Mouse (Mus musculus) heart, embryonic 14.5 days (tissue): ENCODE data around the gene Gzmk. TPM values are rescaled to one million over a fixed set of nuclear protein-coding genes. Genes with fewer than 3 reads are reported as not detected.
"Not testable (repeated sequence)": the region's sequence is repeated elsewhere in the genome, so short reads cannot be mapped to it uniquely, and the experiment has no call there.

Source experiments
- ATAC-seq: fragments of 200-750 bp; cut with Nextera tagmentation; 2 replicates; pipeline ENCODE4 v1.8.0; 2017; ENCODE audit warnings: low read depth, moderate TSS enrichment; ENCODE audit not compliant: insufficient number of reproducible peaks, insufficient read depth, low FRiP score
- H3K27ac ChIP-seq, 2 experiments: fragments of 200-500 bp in 1 of 2; fragments of 300-500 bp in 1 of 2; sonication (generic) in 1 of 2; replicated peaks in 1 of 2; 2 replicates each; pipeline ENCODE4 v1.5.1; 2012 to 2014; ENCODE audit warnings: low read depth in 2 of 2, low read length in 2 of 2, control low read depth in 1 of 2, mild to moderate bottlenecking in 1 of 2, mixed read lengths in 1 of 2; ENCODE audit not compliant: control insufficient read depth in 1 of 2, insufficient read depth in 1 of 2
- H3K27me3 ChIP-seq: fragments of 300-500 bp; sonication (generic); 2 replicates; pipeline ENCODE4 v1.6.1; 2014; ENCODE audit warnings: mild to moderate bottlenecking, low read length, control low read depth; ENCODE audit not compliant: control insufficient read depth, insufficient read depth
- H3K36me3 ChIP-seq: fragments of 300-500 bp; sonication (generic); 2 replicates; pipeline ENCODE4 v1.6.1; 2014; ENCODE audit warnings: mild to moderate bottlenecking, control low read depth, low read length, mixed read lengths; ENCODE audit not compliant: control insufficient read depth, insufficient read depth
- H3K4me1 ChIP-seq, 2 experiments: fragments of 200-500 bp in 1 of 2; fragments of 300-500 bp in 1 of 2; sonication (generic) in 1 of 2; 2 replicates each; pipeline ENCODE4 v1.6.1; 2012 to 2014; ENCODE audit warnings: low read length in 2 of 2, control low read depth in 1 of 2, mixed read lengths in 1 of 2; ENCODE audit not compliant: control insufficient read depth in 2 of 2, insufficient read depth in 2 of 2
- H3K4me2 ChIP-seq: fragments of 300-500 bp; sonication (generic); 2 replicates; pipeline ENCODE4 v1.6.1; 2014; ENCODE audit warnings: mild to moderate bottlenecking, low read length
- H3K4me3 ChIP-seq, 2 experiments: fragments of 200-500 bp in 1 of 2; fragments of 300-500 bp in 1 of 2; sonication (generic) in 1 of 2; 2 replicates each; pipeline ENCODE4 v1.5.1; 2012 to 2014; ENCODE audit warnings: low read length in 2 of 2, mild to moderate bottlenecking in 2 of 2, control low read depth in 1 of 2, low read depth in 1 of 2, moderate library complexity in 1 of 2; ENCODE audit not compliant: control insufficient read depth in 1 of 2, insufficient read depth in 1 of 2
- H3K9ac ChIP-seq: fragments of 300-500 bp; sonication (generic); 2 replicates; pipeline ENCODE4 v1.6.1; 2014; ENCODE audit warnings: mild to moderate bottlenecking, low read length
- H3K9me3 ChIP-seq: fragments of 300-500 bp; sonication (generic); 2 replicates; pipeline ENCODE4 v1.6.1; 2016; ENCODE audit warnings: low read length, control low read depth; ENCODE audit not compliant: control insufficient read depth
- WGBS: fragments of 180-500 bp; shearing (Covaris S2); extraction: QIAGEN DNeasy Blood & Tissue Kit; methylation state at CpG from one replicate; pipeline ENCODE4 v1.1.7; 2014; 5-methylcytosine and 5-hydroxymethylcytosine counted together
- polyA plus RNA-seq: library from polyadenylated mRNA; unstranded; fragments of >200 nt; fragmentation: Nextera tagmentation; extraction: Ambion mirVana; gene quantifications from 2 replicates; pipeline ENCODE4 v1.2.1, GENCODE M21; 2014

Gene Gzmk
- polyA plus RNA-seq, 1 experiment from 2014 or later, result not detected

DNA sequence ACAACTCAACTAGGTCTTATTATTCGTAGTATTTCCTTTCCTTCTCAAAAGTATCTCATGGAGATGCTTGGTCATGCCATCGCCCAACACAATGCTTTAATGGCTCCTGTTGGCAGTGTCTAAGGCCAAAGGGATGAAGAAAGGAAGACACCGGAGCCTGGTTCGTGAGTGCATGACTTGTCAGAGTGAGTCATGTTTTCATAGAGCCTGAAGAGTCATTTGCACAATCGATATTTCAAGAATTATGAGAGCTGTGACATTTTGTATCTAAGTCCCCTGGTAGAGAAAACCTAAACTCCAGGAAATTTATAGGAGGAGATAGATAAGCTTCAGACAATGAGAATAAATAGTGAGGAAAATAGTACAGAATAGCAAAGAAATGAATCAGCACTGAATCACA, 33.5 kb upstream of the Gzmk start:
- ATAC-seq, result no peak
- no peaks in the 10 kb centered on the region for H3K4me1 ChIP-seq
- H3K27me3 ChIP-seq, result no peaks in the 10 kb centered on the region
- H3K4me2 ChIP-seq, result no peak overlapping the region
- WGBS, result 89% methylated on average over 5 of the region's 5 CpGs
- no peak overlapping the region for H3K27ac ChIP-seq
- no peaks in the 10 kb centered on the region for H3K36me3 ChIP-seq
- no peak overlapping the region for H3K4me3 ChIP-seq
- H3K9me3 ChIP-seq, result no peaks in the 10 kb centered on the region
- no peak overlapping the region for H3K9ac ChIP-seq

DNA sequence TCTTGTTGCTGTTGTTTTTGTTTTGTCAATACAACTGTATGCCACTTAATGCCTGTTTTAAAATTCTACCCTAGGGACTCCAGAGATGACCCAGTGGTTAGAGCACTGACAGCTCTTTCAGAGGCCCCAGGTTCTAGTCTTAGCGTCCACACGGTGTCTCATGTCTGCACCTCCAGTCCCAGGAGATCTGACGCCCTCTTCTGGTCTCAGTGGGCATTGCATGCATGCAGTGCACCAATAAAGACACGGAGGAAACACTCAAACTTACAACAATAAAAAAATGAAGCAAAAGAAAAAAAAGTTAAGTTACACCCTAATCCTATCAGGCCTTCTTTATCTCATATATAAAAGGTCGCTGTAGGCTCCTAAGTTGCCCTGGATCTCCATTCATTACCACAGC, 31.5 kb upstream of the Gzmk start:
- ATAC-seq, result no peak
- H3K9me3 ChIP-seq, result no peaks in the 10 kb centered on the region
- no peak overlapping the region for H3K27ac ChIP-seq
- 48% methylated on average over 5 of the region's 5 CpGs for WGBS
- no peak overlapping the region for H3K9ac ChIP-seq
- no peak overlapping the region for H3K4me2 ChIP-seq
- H3K4me3 ChIP-seq, result no peak overlapping the region
- H3K27me3 ChIP-seq, result no peaks in the 10 kb centered on the region
- no peaks in the 10 kb centered on the region for H3K36me3 ChIP-seq
- no peaks in the 10 kb centered on the region for H3K4me1 ChIP-seq

DNA sequence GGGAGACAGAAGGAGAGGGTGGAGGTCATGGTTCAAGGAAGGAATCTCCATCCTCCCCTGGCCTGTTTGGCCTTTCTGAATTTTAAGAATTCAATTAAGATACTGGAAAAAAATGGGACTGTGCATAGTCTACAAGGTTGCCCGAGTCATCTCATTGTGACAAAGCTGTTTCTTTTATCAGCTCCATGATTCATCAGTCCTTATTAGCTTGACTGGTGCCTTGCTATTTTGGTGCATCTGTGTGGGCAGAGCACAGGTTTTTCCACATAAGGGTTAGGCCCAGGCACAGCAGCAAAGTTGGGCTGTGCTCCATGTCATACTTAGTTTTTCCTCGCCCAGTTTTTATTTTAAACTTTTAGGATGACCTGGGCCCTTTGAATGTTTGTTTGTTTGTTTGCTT, 31.1 kb upstream of the Gzmk start:
- Histone ChIP-seq H3K36me3 (no peaks in the 10 kb centered on the region), H3K4me1 (no peaks in the 10 kb centered on the region), H3K4me2 (no peak overlapping the region), H3K27me3 (no peaks in the 10 kb centered on the region), H3K4me3 (no peak overlapping the region), H3K9ac (no peak overlapping the region), H3K9me3 (no peaks in the 10 kb centered on the region), H3K27ac (no peak overlapping the region)
- 52% methylated on average over 2 of the region's 2 CpGs for WGBS
- no peak for ATAC-seq

DNA sequence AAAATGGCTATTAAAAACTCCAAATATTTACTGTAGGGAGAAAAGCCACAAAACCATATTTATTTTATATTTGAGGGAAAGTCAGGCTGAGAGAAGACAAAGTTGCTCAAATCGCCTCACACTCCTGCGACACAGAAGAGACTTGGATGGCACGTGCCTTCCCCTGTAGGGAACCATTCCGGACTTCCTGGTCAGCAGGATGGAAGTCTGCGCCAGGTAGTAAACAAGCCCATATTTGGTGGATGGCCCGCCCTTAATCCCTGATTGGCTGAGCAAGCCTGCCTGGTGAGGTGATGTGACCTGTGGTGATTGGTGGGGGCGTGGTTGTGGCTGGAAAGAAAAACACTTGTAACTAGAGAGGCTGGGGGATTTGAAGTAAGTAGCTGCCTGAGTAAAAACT, 26.9 kb upstream of the Gzmk start:
- WGBS, result 84% methylated on average over 6 of the region's 7 CpGs
- H3K36me3 ChIP-seq, H3K9me3 ChIP-seq, H3K4me2 ChIP-seq, H3K4me3 ChIP-seq, H3K4me1 ChIP-seq, H3K9ac ChIP-seq, H3K27me3 ChIP-seq, ATAC-seq, H3K27ac ChIP-seq: not testable (repeated sequence)

DNA sequence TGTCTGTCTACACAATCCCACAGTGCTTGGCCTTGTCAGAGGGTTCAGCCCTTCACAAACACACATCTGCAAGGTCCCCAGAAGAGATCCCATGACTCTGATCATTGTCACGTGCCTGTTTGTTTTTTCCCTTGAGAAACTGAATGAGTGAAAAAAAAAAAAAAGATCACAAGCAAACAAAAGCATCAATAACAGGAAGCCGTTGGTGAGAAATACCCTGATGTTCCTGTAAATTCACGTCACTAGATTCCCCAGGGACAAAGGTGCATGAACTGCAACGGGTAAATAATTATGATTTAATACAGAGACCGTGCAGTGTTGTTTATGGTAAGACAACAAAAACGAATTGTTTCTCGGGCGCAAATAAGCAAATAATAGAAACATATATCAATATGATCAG, 19.3 kb upstream of the Gzmk start:
- Histone ChIP-seq H3K27me3 (no peaks in the 10 kb centered on the region), H3K36me3 (no peaks in the 10 kb centered on the region)

DNA sequence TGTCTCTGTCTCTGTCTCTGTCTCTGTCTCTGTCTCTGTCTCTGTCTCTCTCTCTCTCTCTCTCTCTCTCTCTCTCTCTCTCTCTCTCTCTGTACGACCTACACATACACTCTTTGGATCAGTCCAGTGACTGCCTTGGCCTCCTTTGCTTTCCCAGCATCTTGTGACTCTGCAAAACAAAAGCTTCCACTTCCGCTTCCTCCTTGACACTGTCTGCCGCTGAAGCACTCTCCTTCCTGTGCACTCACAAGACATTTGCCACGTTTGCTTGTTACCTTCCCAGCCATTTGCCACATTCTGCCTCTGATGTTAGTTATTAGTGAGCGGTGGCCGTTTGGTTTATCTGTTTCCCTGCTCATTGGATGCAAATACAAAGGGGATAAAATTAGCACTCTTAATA, 16.4 kb upstream of the Gzmk start:
- Histone ChIP-seq H3K36me3 (no peaks in the 10 kb centered on the region), H3K27ac (no peak overlapping the region), H3K27me3 (no peaks in the 10 kb centered on the region), H3K4me3 (no peak overlapping the region), H3K4me2 (no peak overlapping the region), H3K9me3 (no peaks in the 10 kb centered on the region), H3K9ac (no peak overlapping the region), H3K4me1 (peaks cover 0 to 5% of the 10 kb centered on the region in 2 experiments; a peak in 1 of 4 replicates)
- ATAC-seq, result no peak
- 36% methylated on average over 6 of the region's 6 CpGs for WGBS

More for the DNA sequence above, 19.3 kb upstream of the Gzmk start:
- Histone ChIP-seq H3K4me2 (no peak overlapping the region), H3K27ac (no peak overlapping the region), H3K9me3 (no peaks in the 10 kb centered on the region), H3K4me3 (no peak overlapping the region), H3K4me1 (peaks cover 0 to 5% of the 10 kb centered on the region in 2 experiments; a peak in 1 of 4 replicates), H3K9ac (no peak overlapping the region)
- no peak for ATAC-seq
- 77% methylated on average over 8 of the region's 8 CpGs for WGBS

DNA sequence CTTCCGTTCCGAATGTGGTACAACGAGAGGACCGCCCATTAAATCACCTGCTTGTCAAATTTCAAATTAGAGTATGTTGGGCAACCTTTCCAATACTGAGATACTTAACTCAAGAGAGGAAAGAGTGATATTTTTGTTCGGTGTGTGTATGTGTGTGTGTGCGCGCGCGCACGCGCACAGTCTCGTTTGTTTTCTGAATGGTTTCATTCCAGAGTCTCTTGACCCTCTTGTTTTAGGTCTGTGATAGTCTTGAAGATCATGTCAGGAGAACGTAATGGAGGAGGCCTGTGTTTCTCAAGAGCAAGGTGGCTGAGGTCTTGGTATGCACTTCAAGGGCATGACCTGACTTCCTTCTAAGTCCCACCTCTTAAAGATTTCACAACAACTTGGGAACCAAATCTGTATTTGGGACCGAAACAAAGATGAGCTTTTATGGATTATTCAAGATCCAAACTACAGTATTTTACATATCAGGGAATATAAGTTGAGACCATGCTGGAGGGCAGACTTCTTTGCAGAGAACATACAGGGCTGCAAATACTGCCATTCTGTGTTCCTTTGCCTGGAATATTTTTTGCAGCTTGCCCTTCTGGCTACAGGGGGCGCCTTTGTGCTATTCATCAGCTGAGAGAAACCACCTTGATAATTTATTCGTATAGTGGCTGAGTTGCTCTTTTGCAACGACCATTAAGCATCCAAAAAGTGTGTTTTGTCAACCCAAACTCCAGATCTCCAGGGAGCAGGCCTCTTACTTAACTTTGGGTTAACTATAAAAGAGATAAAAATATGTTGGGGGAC, 2.2 kb upstream of the Gzmk start:
- Histone ChIP-seq H3K9me3 (no peaks in the 10 kb centered on the region), H3K27ac (no peak overlapping the region), H3K27me3 (no peaks in the 10 kb centered on the region), H3K9ac (no peak overlapping the region), H3K36me3 (no peaks in the 10 kb centered on the region), H3K4me1 (peaks cover 6 to 7% of the 10 kb centered on the region in 2 experiments), H3K4me2 (no peak overlapping the region), H3K4me3 (no peak overlapping the region)
- WGBS, result 80% methylated on average over 17 of the region's 17 CpGs
- ATAC-seq, result no peak

DNA sequence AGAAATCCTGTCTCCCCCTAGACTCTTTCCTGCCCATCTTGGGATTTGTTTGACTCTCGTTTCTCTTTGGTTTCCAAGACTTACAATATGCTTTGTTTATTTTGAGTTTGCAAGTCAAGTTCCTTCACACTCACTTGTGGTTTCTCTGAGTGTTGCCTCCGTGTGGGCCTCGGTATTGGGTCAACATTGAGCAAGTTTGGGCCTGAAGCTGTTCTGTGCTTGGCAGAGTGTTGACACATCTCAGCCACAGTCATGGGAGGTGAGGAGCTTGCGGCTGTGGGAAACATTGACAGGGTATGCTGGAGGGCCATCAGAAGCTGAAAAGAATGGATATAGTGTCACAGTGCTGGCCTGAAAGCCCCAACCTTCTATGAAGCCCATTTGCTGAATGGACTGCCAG, 1.4 kb upstream of the Gzmk start:
- WGBS, result 68% methylated on average over 4 of the region's 4 CpGs
- Histone ChIP-seq H3K4me3 (no peak overlapping the region), H3K27me3 (no peaks in the 10 kb centered on the region), H3K4me1 (peaks cover 12% of the 10 kb centered on the region in 2 experiments), H3K4me2 (no peak overlapping the region), H3K36me3 (no peaks in the 10 kb centered on the region), H3K9ac (no peak overlapping the region), H3K9me3 (no peaks in the 10 kb centered on the region), H3K27ac (no peak overlapping the region)
- ATAC-seq, result no peak
